Mouse (Mus musculus) cerebellum, adult 2 months (tissue): ENCODE measurements around the gene Ppp2r3a.

ENCODE experiments used
- CTCF ChIP-seq: fragments of 200-500 bp; IDR thresholded peaks from 2 replicates; pipeline ENCODE4 v1.5.1; 2011; ENCODE audit warnings: low read depth, mild to moderate bottlenecking, control low read depth, low read length, moderate library complexity, borderline replicate concordance; ENCODE audit not compliant: insufficient read depth
- POLR2A ChIP-seq: fragments of 200-500 bp; IDR thresholded peaks from 2 replicates; pipeline ENCODE4 v1.6.1; 2011; ENCODE audit warnings: low read length, control low read depth, borderline replicate concordance; ENCODE audit not compliant: insufficient read depth

- TF ChIP-seq CTCF (no peak), POLR2A (no peak)
Measured at GRCm38 (mm10) chr9:101261989-101262571, 10.5 kb upstream of the Ppp2r3a start.
